In the genomic region with DNA sequence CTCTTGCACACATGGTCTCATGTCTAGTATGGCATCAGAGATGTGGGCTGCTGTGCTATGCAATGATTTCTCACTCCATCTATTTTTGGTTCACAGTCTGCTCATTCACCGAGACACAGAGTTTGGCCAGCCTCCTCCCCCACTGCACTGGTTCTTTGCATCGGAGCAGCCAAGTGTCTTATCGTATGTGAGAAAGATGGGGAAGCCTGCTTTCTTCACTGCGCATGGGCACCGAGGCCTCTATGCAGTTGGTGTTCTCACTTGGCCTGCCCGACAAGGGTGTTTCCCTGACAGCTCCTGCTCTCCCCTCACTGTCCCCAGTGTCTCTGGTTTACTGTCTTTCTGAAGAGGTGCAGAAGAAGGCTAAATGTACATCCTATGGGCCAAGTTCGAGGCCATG, we compare ENCODE assay signal across 16 mouse cellular contexts. TPM values are rescaled to one million over a fixed set of nuclear protein-coding genes. Genes with fewer than 3 reads are reported as not detected.
A peak's percentile ranks its signal among the peaks of the same experiment; 100 is the strongest.
DNase-seq lines count a peak whose midpoint lies in the region; ATAC-seq and TF ChIP-seq lines count a peak whose summit lies in the region.
"Had no signal": no experiment of that assay in that cellular context is flagged by ENCODE, and none has a peak within 500 bp of the region (broad histone marks: within the 10 kb centered on the region; RNA-seq: fewer than 3 reads in every experiment).

No protein-coding gene starts in this region.

- WGBS in heart, embryonic 12.5 days = 27% methylated on average over 7 of the region's 7 CpGs
- WGBS in lung, embryonic 14.5 days = 66% methylated on average over 7 of the region's 7 CpGs
- WGBS in midbrain, postnatal 0 days = 89% methylated on average over 7 of the region's 7 CpGs
- 80% methylated on average over 7 of the region's 7 CpGs for WGBS in kidney, adult 2 months

- no peak overlapping the region for H3K9ac ChIP-seq in heart, embryonic 12.5 days
- no peak overlapping the region for H3K9ac ChIP-seq in lung, embryonic 14.5 days
- H3K9ac ChIP-seq in midbrain, postnatal 0 days (replicated peaks; ENCODE audit: low read length, poor library complexity, severe bottlenecking) = no peak overlapping the region
- H3K9ac ChIP-seq: limb, embryonic 12.5 days had no signal

- H3K27me3 ChIP-seq in heart, embryonic 12.5 days (replicated peaks) = peaks cover 12% of the 10 kb centered on the region
- H3K27me3 ChIP-seq in lung, embryonic 14.5 days (ENCODE audit: insufficient read depth, low read length) = no peaks in the 10 kb centered on the region
- H3K27me3 ChIP-seq in midbrain, postnatal 0 days (ENCODE audit: insufficient read depth, low read length) = no peaks in the 10 kb centered on the region
- no peaks in the 10 kb centered on the region for H3K27me3 ChIP-seq in kidney, adult 2 months (replicated peaks; ENCODE audit: control insufficient read depth, insufficient read depth, low read length)

- no peaks in the 10 kb centered on the region for H3K36me3 ChIP-seq in heart, embryonic 12.5 days
- H3K36me3 ChIP-seq in lung, embryonic 14.5 days (ENCODE audit: insufficient read depth) = no peaks in the 10 kb centered on the region
- H3K36me3 ChIP-seq in midbrain, postnatal 0 days (ENCODE audit: insufficient read depth, low read length) = no peaks in the 10 kb centered on the region
- H3K36me3 ChIP-seq in kidney, adult 2 months (ENCODE audit: control insufficient read depth, insufficient read depth, low read length) = no peaks in the 10 kb centered on the region
- H3K36me3 ChIP-seq: limb, embryonic 12.5 days had no signal

- no peak for TF ChIP-seq POLR2A in kidney, adult 2 months (IDR thresholded peaks at IDR 0.05; ENCODE audit: low read depth, low read length)

- no peak overlapping the region for H3K4me3 ChIP-seq in heart, embryonic 12.5 days
- no peak overlapping the region for H3K4me3 ChIP-seq in lung, embryonic 14.5 days (ENCODE audit: low read depth, low read length)
- no peak overlapping the region for H3K4me3 ChIP-seq in midbrain, postnatal 0 days (ENCODE audit: low read depth, low read length)
- H3K4me3 ChIP-seq in kidney, adult 2 months (ENCODE audit: insufficient read depth, low read depth, low read length) = no peak overlapping the region
- H3K4me3 ChIP-seq: erythroblast, embryonic 14.5 days; gastrocnemius, adult 2 months; limb, embryonic 12.5 days had no signal

- ATAC-seq in heart, embryonic 12.5 days (ENCODE audit: insufficient number of reproducible peaks, low FRiP score) = peak; percentile 19; the same call in 1 of the 2 replicates
- ATAC-seq in lung, embryonic 14.5 days (ENCODE audit: insufficient read depth) = no peak
- ATAC-seq in midbrain, postnatal 0 days (ENCODE audit: low FRiP score) = no peak
- ATAC-seq: inflammation-experienced regulatory T-cells, adult 6 months had no signal

- H3K4me1 ChIP-seq in heart, embryonic 12.5 days (replicated peaks) = peaks cover 14% of the 10 kb centered on the region
- H3K4me1 ChIP-seq in lung, embryonic 14.5 days (ENCODE audit: insufficient read depth) = no peaks in the 10 kb centered on the region
- no peaks in the 10 kb centered on the region for H3K4me1 ChIP-seq in midbrain, postnatal 0 days (ENCODE audit: insufficient read depth, low read length)
- H3K4me1 ChIP-seq in kidney, adult 2 months (ENCODE audit: control insufficient read depth, insufficient read depth, low read length) = no peaks in the 10 kb centered on the region
- H3K4me1 ChIP-seq: limb, embryonic 12.5 days had no signal

- no peaks in the 10 kb centered on the region for H3K9me3 ChIP-seq in heart, embryonic 12.5 days (replicated peaks)
- no peaks in the 10 kb centered on the region for H3K9me3 ChIP-seq in lung, embryonic 14.5 days (ENCODE audit: low read depth, low read length)
- no peaks in the 10 kb centered on the region for H3K9me3 ChIP-seq in midbrain, postnatal 0 days (ENCODE audit: low read length)
- H3K9me3 ChIP-seq: limb, embryonic 12.5 days had no signal

- H3K4me2 ChIP-seq in heart, embryonic 12.5 days = no peak overlapping the region
- no peak overlapping the region for H3K4me2 ChIP-seq in lung, embryonic 14.5 days
- H3K4me2 ChIP-seq in midbrain, postnatal 0 days (ENCODE audit: low read depth, low read length, poor library complexity, severe bottlenecking) = no peak overlapping the region
- H3K4me2 ChIP-seq: limb, embryonic 12.5 days had no signal

- intact Hi-C loops in heart, postnatal 36 days (cut with DNase I) = no loop called here
- intact Hi-C loops in left cerebral cortex, postnatal 25 days (cut with DNase I) = no loop called here

- TF ChIP-seq CTCF in lung, embryonic 14.5 days (IDR thresholded peaks at IDR 0.05; ENCODE audit: low read depth) = no peak
- no peak for TF ChIP-seq CTCF in midbrain, postnatal 0 days (IDR thresholded peaks at IDR 0.05)
- TF ChIP-seq CTCF in kidney, adult 2 months (conservative IDR thresholded peaks at IDR 0.05; ENCODE audit: insufficient read depth, insufficient read length, low read depth, low read length) = no peak

- DNase-seq in heart, postnatal 36 days = no peak
- peak; percentile 7 for DNase-seq in lung, embryonic 14.5 days
- no peak for DNase-seq in lung, adult 18-20 months
- DNase-seq in left cerebral cortex, postnatal 25 days (ENCODE audit: low spot score in 2 of 2) = peak; percentile 64 to 94
- DNase-seq in telencephalon, adult 2 months (ENCODE audit: low read depth, low spot score) = peak; percentile 82
- no peak for DNase-seq in midbrain, postnatal 0 days (ENCODE audit: low spot score)
- DNase-seq in kidney, adult 2 months = no peak
- DNase-seq: adrenal gland, postnatal 36 days; cerebellum, adult 11-12 months; gastrocnemius, adult 2 months; kidney, postnatal 10 days had no signal

- no peak overlapping the region for H3K27ac ChIP-seq in heart, embryonic 12.5 days (ENCODE audit: poor library complexity, severe bottlenecking)
- H3K27ac ChIP-seq in lung, embryonic 14.5 days (ENCODE audit: low read depth) = no peak overlapping the region
- H3K27ac ChIP-seq in midbrain, postnatal 0 days (ENCODE audit: low read depth, low read length) = no peak overlapping the region
- no peak overlapping the region for H3K27ac ChIP-seq in kidney, adult 2 months (ENCODE audit: insufficient read depth, low read depth, low read length)
- H3K27ac ChIP-seq: gastrocnemius, adult 2 months; limb, embryonic 12.5 days had no signal

RNA-seq across cellular contexts. Expression of a gene that starts 12.2 kb away (rescaled TPM):
- polyA plus RNA-seq in heart, embryonic 12.5 days (2016; fragmentation: Nextera tagmentation; extraction: Ambion mirVana) = 3.0 and 3.4 TPM in 2 replicates
- total RNA-seq in heart, postnatal 36 days (2021) = 1 to 10 TPM; 2.9 to 3.3 TPM
- polyA plus RNA-seq in lung, embryonic 14.5 days (2014; fragmentation: Nextera tagmentation; extraction: Ambion mirVana) = 1.2 and 2.0 TPM in 2 replicates
- 100 to 1,000 TPM; 135 to 137 TPM for total RNA-seq in left cerebral cortex, postnatal 25 days (2021)
- 326 and 332 TPM in 2 replicates for total RNA-seq in midbrain, postnatal 0 days (2014; rRNA removed)
- 117 and 126 TPM in 2 replicates for polyA plus RNA-seq in midbrain, postnatal 0 days (2015; fragmentation: Nextera tagmentation; extraction: Ambion mirVana)
- 1.8 and 2.4 TPM in 2 replicates for polyA plus RNA-seq in kidney, adult 2 months (2012; rRNA removed)
- polyA plus RNA-seq: erythroblast, embryonic 14.5 days had no signal

RNA-seq across cellular contexts. Expression of a gene that starts 16.6 kb away (rescaled TPM):
- 2.5 and 3.1 TPM in 2 replicates for polyA plus RNA-seq in heart, embryonic 12.5 days (2016; fragmentation: Nextera tagmentation; extraction: Ambion mirVana)
- not detected for total RNA-seq in heart, postnatal 36 days (2021)
- polyA plus RNA-seq in lung, embryonic 14.5 days (2014; fragmentation: Nextera tagmentation; extraction: Ambion mirVana) = 1.4 and 1.6 TPM in 2 replicates
- total RNA-seq in left cerebral cortex, postnatal 25 days (2021) = not detected
- 0.71 TPM in 1 of 2 replicates, not detected in the other for total RNA-seq in midbrain, postnatal 0 days (2014; rRNA removed)
- polyA plus RNA-seq in midbrain, postnatal 0 days (2015; fragmentation: Nextera tagmentation; extraction: Ambion mirVana) = 0.33 and 0.38 TPM in 2 replicates
- polyA plus RNA-seq in kidney, adult 2 months (2012; rRNA removed) = 29.6 and 29.7 TPM in 2 replicates
- total RNA-seq: gastrocnemius, adult 2 months; heart, postnatal 25 days had no signal
- polyA plus RNA-seq: erythroblast, embryonic 14.5 days; inflammation-experienced regulatory T-cells, adult 6 months had no signal

Comparison
In these comparisons a context has a peak if more than half of its experiments do, and no peak if none do; other contexts are left out.
1. DNase-seq: peak in lung, embryonic 14.5 days (single experiment), left cerebral cortex, postnatal 25 days (2 of 2) and telencephalon, adult 2 months (single experiment); none in heart, postnatal 36 days (0 of 2), lung, adult 18-20 months (0 of 2), midbrain, postnatal 0 days (single experiment) and kidney, adult 2 months (single experiment).
2. RNA of a gene that starts 12.2 kb away (polyA plus RNA-seq): 117 to 126 TPM in midbrain, postnatal 0 days; 3.0 to 3.4 TPM in heart, embryonic 12.5 days, 1.2 to 2.0 TPM in lung, embryonic 14.5 days and 1.8 to 2.4 TPM in kidney, adult 2 months; every median in the first group is over 10 times any median in the second.